Mouse (Mus musculus) MEL (cell line): ENCODE results near the gene Rab35. TPM values are rescaled to one million over a fixed set of nuclear protein-coding genes. Genes with fewer than 3 reads are reported as not detected.

Source experiments
- DNase-seq: peaks from one replicate; pipeline ENCODE4 v3.0.0; 2011; ENCODE audit warnings: low read depth, low spot score
- H3K27ac ChIP-seq: 2 replicates; pipeline ENCODE4 v1.5.1; 2012; ENCODE audit warnings: low read depth, mild to moderate bottlenecking, control low read depth, low read length, moderate library complexity; ENCODE audit not compliant: control insufficient read depth
- H3K27me3 ChIP-seq, 2 experiments: fragments of 150-350 bp in 1 of 2; sonication (generic) in 1 of 2; 2 replicates each; pipeline ENCODE4 v1.6.1; 2012; ENCODE audit warnings: low read length in 2 of 2, mild to moderate bottlenecking in 2 of 2, improper control_type of control experiment in 1 of 2, moderate library complexity in 1 of 2; ENCODE audit not compliant: insufficient read depth in 2 of 2, control insufficient read depth in 1 of 2
- H3K36me3 ChIP-seq, 2 experiments: 2 replicates each; pipeline ENCODE4 v1.6.1; 2012 to 2014; ENCODE audit warnings: low read length in 2 of 2, improper control_type of control experiment in 1 of 2, inconsistent platforms in 1 of 2, mild to moderate bottlenecking in 1 of 2; ENCODE audit not compliant: insufficient read depth in 2 of 2, control insufficient read depth in 1 of 2
- H3K4me1 ChIP-seq, 2 experiments: fragments of 150-350 bp in 1 of 2; sonication (generic) in 1 of 2; 2 replicates each; pipeline ENCODE4 v1.6.1; 2012; ENCODE audit warnings: low read length in 2 of 2, improper control_type of control experiment in 1 of 2, mild to moderate bottlenecking in 1 of 2; ENCODE audit not compliant: insufficient read depth in 2 of 2, control insufficient read depth in 1 of 2
- H3K4me3 ChIP-seq, 2 experiments: fragments of 150-350 bp in 1 of 2; sonication (generic) in 1 of 2; 2 replicates each; pipeline ENCODE4 v1.5.1; 2012; ENCODE audit warnings: low read depth in 2 of 2, low read length in 2 of 2, mild to moderate bottlenecking in 2 of 2, moderate library complexity in 2 of 2, control low read depth in 1 of 2, improper control_type of control experiment in 1 of 2; ENCODE audit not compliant: control insufficient read depth in 1 of 2, insufficient read depth in 1 of 2
- H3K79me2 ChIP-seq: 2 replicates; pipeline ENCODE4 v1.6.1; 2012; ENCODE audit warnings: mild to moderate bottlenecking, low read length, moderate library complexity; ENCODE audit not compliant: control insufficient read depth, poor library complexity, insufficient read depth
- H3K9ac ChIP-seq: 2 replicates; pipeline ENCODE4 v1.6.1; 2012; ENCODE audit warnings: low read depth, mild to moderate bottlenecking, control low read depth, low read length, moderate library complexity; ENCODE audit not compliant: control insufficient read depth, poor library complexity, severe bottlenecking
- H3K9me3 ChIP-seq: fragments of 150-350 bp; sonication (generic); replicated peaks from 2 replicates; pipeline ENCODE4 v1.6.1; 2012; ENCODE audit warnings: mild to moderate bottlenecking, low read length, improper control_type of control experiment, moderate library complexity; ENCODE audit not compliant: insufficient read depth
- CHD1 ChIP-seq: IDR thresholded peaks from 2 replicates; pipeline ENCODE4 v1.6.1; 2012; ENCODE audit warnings: low read depth, mild to moderate bottlenecking, inconsistent platforms, low read length, improper control_type of control experiment
- E2F4 ChIP-seq: IDR thresholded peaks from 2 replicates; pipeline ENCODE4 v1.6.1; 2011; ENCODE audit warnings: low read depth, low read length, improper control_type of control experiment, borderline replicate concordance
- ELF1 ChIP-seq: IDR thresholded peaks from 2 replicates; pipeline ENCODE4 v1.6.1; 2014; ENCODE audit warnings: low read depth, mild to moderate bottlenecking, inconsistent platforms, low read length, improper control_type of control experiment, moderate library complexity
- ETS1 ChIP-seq: IDR thresholded peaks from 2 replicates; pipeline ENCODE4 v1.6.1; 2012; ENCODE audit warnings: low read depth, mild to moderate bottlenecking, inconsistent platforms, low read length, improper control_type of control experiment, moderate library complexity
- HCFC1 ChIP-seq: IDR thresholded peaks from 2 replicates; pipeline ENCODE4 v1.6.1; 2012; ENCODE audit warnings: low read depth, mild to moderate bottlenecking, inconsistent platforms, low read length, improper control_type of control experiment, moderate library complexity
- KAT2A ChIP-seq: conservative IDR thresholded peaks from 2 replicates; pipeline ENCODE4 v1.6.1; 2012; ENCODE audit warnings: low read depth, low read length, improper control_type of control experiment, inconsistent platforms
- MAFK ChIP-seq: IDR thresholded peaks from 2 replicates; pipeline ENCODE4 v1.6.1; 2011; ENCODE audit warnings: low read depth, mild to moderate bottlenecking, low read length, improper control_type of control experiment, borderline replicate concordance
- MAZ ChIP-seq: IDR thresholded peaks from 2 replicates; pipeline ENCODE4 v1.6.1; 2012; ENCODE audit warnings: low read depth, mild to moderate bottlenecking, inconsistent platforms, low read length, improper control_type of control experiment
- MXI1 ChIP-seq: IDR thresholded peaks from 2 replicates; pipeline ENCODE4 v1.6.1; 2011; ENCODE audit warnings: mild to moderate bottlenecking, low read depth, low read length, improper control_type of control experiment
- MYB ChIP-seq: IDR thresholded peaks from 2 replicates; pipeline ENCODE4 v1.6.1; 2011; ENCODE audit warnings: mild to moderate bottlenecking, low read depth, low read length, improper control_type of control experiment
- NRF1 ChIP-seq: IDR thresholded peaks from 2 replicates; pipeline ENCODE4 v1.6.1; 2014; ENCODE audit warnings: low read depth, mild to moderate bottlenecking, inconsistent platforms, low read length, improper control_type of control experiment, moderate library complexity; ENCODE audit not compliant: poor library complexity, insufficient read depth, severe bottlenecking
- POLR2AphosphoS2 ChIP-seq: IDR thresholded peaks from 2 replicates; pipeline ENCODE4 v1.6.1; 2011; ENCODE audit warnings: low read length, improper control_type of control experiment
- POLR2AphosphoS5 ChIP-seq: IDR thresholded peaks from 2 replicates; pipeline ENCODE4 v1.6.1; 2012; ENCODE audit warnings: low read depth, borderline replicate concordance, mild to moderate bottlenecking, inconsistent platforms, low read length, moderate library complexity, mixed read lengths
- RAD21 ChIP-seq: IDR thresholded peaks from 2 replicates; pipeline ENCODE4 v1.6.1; 2011; ENCODE audit warnings: mild to moderate bottlenecking, low read depth, low read length, improper control_type of control experiment
- RCOR1 ChIP-seq: IDR thresholded peaks from 2 replicates; pipeline ENCODE4 v1.6.1; 2012; ENCODE audit warnings: low read depth, mild to moderate bottlenecking, inconsistent platforms, low read length, improper control_type of control experiment
- SIN3A ChIP-seq: IDR thresholded peaks from 2 replicates; pipeline ENCODE4 v1.6.1; 2012; ENCODE audit warnings: low read length, improper control_type of control experiment, inconsistent platforms
- TAL1 ChIP-seq: IDR thresholded peaks from 2 replicates; pipeline ENCODE4 v1.6.1; 2012; ENCODE audit warnings: mild to moderate bottlenecking, inconsistent platforms, low read length, moderate library complexity, mixed read lengths
- TBP ChIP-seq: IDR thresholded peaks from 2 replicates; pipeline ENCODE4 v1.8.0; 2011; ENCODE audit warnings: low read depth, low read length, improper control_type of control experiment
- UBTF ChIP-seq: IDR thresholded peaks from 2 replicates; pipeline ENCODE4 v1.6.1; 2012; ENCODE audit warnings: low read depth, mild to moderate bottlenecking, inconsistent platforms, low read length, improper control_type of control experiment, moderate library complexity, borderline replicate concordance; ENCODE audit not compliant: insufficient read depth
- USF2 ChIP-seq, 2 experiments: IDR thresholded peaks; 2 replicates each; pipeline ENCODE4 v1.6.1; 2011 to 2012; ENCODE audit warnings: improper control_type of control experiment in 2 of 2, low read length in 2 of 2, borderline replicate concordance in 1 of 2, inconsistent platforms in 1 of 2, low read depth in 1 of 2, mild to moderate bottlenecking in 1 of 2; ENCODE audit not compliant: insufficient read depth in 1 of 2
- ZC3H11A ChIP-seq: IDR thresholded peaks from 2 replicates; pipeline ENCODE4 v1.6.1; 2012; ENCODE audit warnings: low read depth, mild to moderate bottlenecking, inconsistent platforms, low read length, improper control_type of control experiment
- ZKSCAN1 ChIP-seq: IDR thresholded peaks from 2 replicates; pipeline ENCODE4 v1.6.1; 2012; ENCODE audit warnings: low read depth, mild to moderate bottlenecking, inconsistent platforms, low read length, improper control_type of control experiment, moderate library complexity
- ZNF384 ChIP-seq: IDR thresholded peaks from 2 replicates; pipeline ENCODE4 v1.6.1; 2012; ENCODE audit warnings: low read depth, mild to moderate bottlenecking, inconsistent platforms, low read length, improper control_type of control experiment
- polyA plus RNA-seq, 2 experiments: library from polyadenylated mRNA; stranded (reverse) in 1 of 2; unstranded in 1 of 2; fragments of >175 nt in 1 of 2; fragments of >200 nt in 1 of 2; gene quantifications; 2 replicates each; pipeline versions ENCODE4 v1.2.1 to v1.2.4; 2012; ENCODE audit warnings: low replicate concordance in 2 of 2, low read depth in 1 of 2; ENCODE audit not compliant: insufficient read length in 2 of 2, insufficient read depth in 1 of 2, missing spikeins in 1 of 2
- total RNA-seq: library from RNA; depleted of rRNA; stranded (reverse); fragments of 300-350 nt; gene quantifications from 2 replicates; pipeline ENCODE4 v1.2.3, GENCODE M21; 2012

Rab35 gene
- total and polyA plus RNA-seq, 3 experiments: 66.9 to 113 TPM; not detected in 1

GRCm38 (mm10) chr5:115657234-115657633 is 25.5 kb downstream of the Rab35 start:
- no peaks in the 10 kb centered on the region for H3K9me3 ChIP-seq
- TF ChIP-seq HCFC1: no peak
- TF ChIP-seq UBTF: no peak
- no peak for TF ChIP-seq ZKSCAN1
- TF ChIP-seq NRF1: no peak
- TF ChIP-seq ZC3H11A: no peak
- TF ChIP-seq MYB: no peak
- no peak for TF ChIP-seq POLR2AphosphoS2
- TF ChIP-seq KAT2A: no peak
- no peak for TF ChIP-seq POLR2AphosphoS5
- H3K4me3 ChIP-seq: no peak overlapping the region
- no peaks in the 10 kb centered on the region for H3K27me3 ChIP-seq
- no peak overlapping the region for H3K9ac ChIP-seq
- peaks cover 0 to under 1% of the 10 kb centered on the region in 2 experiments; a peak in 1 of 4 replicates for H3K4me1 ChIP-seq
- H3K36me3 ChIP-seq: no peaks in the 10 kb centered on the region; a peak in 1 of 4 replicates
- DNase-seq: no peak
- H3K79me2 ChIP-seq: no peaks in the 10 kb centered on the region
- no peak overlapping the region for H3K27ac ChIP-seq

GRCm38 (mm10) chr5:115658352-115658751 is 26.6 kb downstream of the Rab35 start:
- TF ChIP-seq USF2 (IDR thresholded peaks at IDR 0.05; ENCODE audit: borderline replicate concordance in 1 of 2, insufficient read depth in 1 of 2, low read depth in 1 of 2, low read length in 2 of 2) (no peak), MAFK (peak; percentile 80)
- Histone ChIP-seq H3K9ac (no peak overlapping the region), H3K27me3 (no peaks in the 10 kb centered on the region), H3K4me3 (no peak overlapping the region), H3K4me1 (no peaks in the 10 kb centered on the region), H3K27ac (no peak overlapping the region), H3K36me3 (no peaks in the 10 kb centered on the region), H3K9me3 (no peaks in the 10 kb centered on the region), H3K79me2 (no peaks in the 10 kb centered on the region)
- no peak for DNase-seq

- DNase-seq: no peak
- H3K36me3 ChIP-seq: no peaks in the 10 kb centered on the region
- H3K4me1 ChIP-seq: no peaks in the 10 kb centered on the region
- no peak overlapping the region for H3K9ac ChIP-seq
- H3K4me3 ChIP-seq: no peak overlapping the region
- H3K27me3 ChIP-seq: no peaks in the 10 kb centered on the region
- H3K9me3 ChIP-seq: no peaks in the 10 kb centered on the region
- H3K27ac ChIP-seq: no peak overlapping the region
- H3K79me2 ChIP-seq: no peaks in the 10 kb centered on the region
- TF ChIP-seq RCOR1: no peak
- no peak for TF ChIP-seq CHD1
- TF ChIP-seq SIN3A: no peak
- no peak for TF ChIP-seq ETS1
- TF ChIP-seq KAT2A: no peak
- TF ChIP-seq E2F4: no peak
- no peak for TF ChIP-seq TAL1
- no peak for TF ChIP-seq ELF1
- no peak for TF ChIP-seq TBP
- no peak for TF ChIP-seq ZNF384
- TF ChIP-seq MXI1: no peak
- no peak for TF ChIP-seq USF2 (IDR thresholded peaks at IDR 0.05; ENCODE audit: borderline replicate concordance in 1 of 2, insufficient read depth in 1 of 2, low read depth in 1 of 2, low read length in 2 of 2)
- no peak for TF ChIP-seq RAD21
- TF ChIP-seq MAZ: no peak
Observed at GRCm38 (mm10) chr5:115662658-115663057, 30.9 kb downstream of the Rab35 start.
